Mouse (Mus musculus) CH12.LX (cell line): ENCODE data around the gene H2al1m.

Experiments used
- USF1 ChIP-seq: IDR thresholded peaks from 2 replicates; pipeline ENCODE4 v1.6.1; 2014; ENCODE audit warnings: low read depth, mild to moderate bottlenecking, inconsistent platforms, low read length, improper control_type of control experiment
- ZMIZ1 ChIP-seq: IDR thresholded peaks from 2 replicates; pipeline ENCODE4 v1.6.1; 2012; ENCODE audit warnings: low read depth, mild to moderate bottlenecking, inconsistent platforms, low read length, improper control_type of control experiment

- TF ChIP-seq USF1 (no peak), ZMIZ1 (no peak)
Measured at GRCm38 (mm10) chrX:9302791-9303190, 19.2 kb downstream of the H2al1m start.
